Mouse (Mus musculus) embryonic facial prominence, embryonic 14.5 days (tissue): ENCODE measurements around the gene Krtap8-1. TPM values are rescaled to one million over a fixed set of nuclear protein-coding genes. Genes with fewer than 3 reads are reported as not detected.

Experiments
- ATAC-seq: fragments of 200-750 bp; cut with Nextera tagmentation; 2 replicates; pipeline ENCODE4 v1.8.0; 2017; ENCODE audit warnings: low read depth, moderate number of reproducible peaks, moderate TSS enrichment
- DNase-seq: peaks from one replicate; pipeline ENCODE4 v3.0.0-alpha.2; 2015; ENCODE audit warnings: low spot score
- H3K27ac ChIP-seq: fragments of 300-500 bp; sonication (generic); replicated peaks from 2 replicates; pipeline ENCODE4 v1.5.1; 2014; ENCODE audit warnings: low read depth, mild to moderate bottlenecking, low read length, moderate library complexity
- H3K27me3 ChIP-seq: fragments of 300-500 bp; sonication (generic); replicated peaks from 2 replicates; pipeline ENCODE4 v1.6.1; 2014; ENCODE audit warnings: low read length; ENCODE audit not compliant: control insufficient read depth, insufficient read depth
- H3K36me3 ChIP-seq: fragments of 300-500 bp; sonication (generic); 2 replicates; pipeline ENCODE4 v1.6.1; 2014; ENCODE audit warnings: low read length, mixed read lengths; ENCODE audit not compliant: control insufficient read depth, insufficient read depth
- H3K4me1 ChIP-seq: fragments of 300-500 bp; sonication (generic); 2 replicates; pipeline ENCODE4 v1.6.1; 2014; ENCODE audit warnings: antibody characterized with exemption, low read length; ENCODE audit not compliant: control insufficient read depth, insufficient read depth
- H3K4me2 ChIP-seq: fragments of 300-500 bp; sonication (generic); 2 replicates; pipeline ENCODE4 v1.6.1; 2014; ENCODE audit warnings: low read depth, mild to moderate bottlenecking, low read length, moderate library complexity, mixed read lengths
- H3K4me3 ChIP-seq: fragments of 300-500 bp; sonication (generic); 2 replicates; pipeline ENCODE4 v1.5.1; 2014; ENCODE audit warnings: low read depth, mild to moderate bottlenecking, low read length
- H3K9ac ChIP-seq: fragments of 300-500 bp; sonication (generic); 2 replicates; pipeline ENCODE4 v1.6.1; 2014; ENCODE audit warnings: low read depth, mild to moderate bottlenecking, low read length, moderate library complexity, mixed read lengths
- H3K9me3 ChIP-seq: fragments of 300-500 bp; sonication (generic); 2 replicates; pipeline ENCODE4 v1.6.1; 2016; ENCODE audit warnings: low read length; ENCODE audit not compliant: control insufficient read depth
- WGBS: fragments of 180-500 bp; shearing (Covaris S2); extraction: QIAGEN DNeasy Blood & Tissue Kit; methylation state at CpG from one replicate; pipeline ENCODE4 v1.1.7; 2014; 5-methylcytosine and 5-hydroxymethylcytosine counted together
- polyA plus RNA-seq: library from polyadenylated mRNA; unstranded; fragments of >200 nt; fragmentation: Nextera tagmentation; extraction: Ambion mirVana; gene quantifications from 2 replicates; pipeline ENCODE4 v1.2.1, GENCODE M21; 2014

The Krtap8-1 gene
- 0.86 TPM in 1 of 2 replicates, not detected in the other for polyA plus RNA-seq

DNA sequence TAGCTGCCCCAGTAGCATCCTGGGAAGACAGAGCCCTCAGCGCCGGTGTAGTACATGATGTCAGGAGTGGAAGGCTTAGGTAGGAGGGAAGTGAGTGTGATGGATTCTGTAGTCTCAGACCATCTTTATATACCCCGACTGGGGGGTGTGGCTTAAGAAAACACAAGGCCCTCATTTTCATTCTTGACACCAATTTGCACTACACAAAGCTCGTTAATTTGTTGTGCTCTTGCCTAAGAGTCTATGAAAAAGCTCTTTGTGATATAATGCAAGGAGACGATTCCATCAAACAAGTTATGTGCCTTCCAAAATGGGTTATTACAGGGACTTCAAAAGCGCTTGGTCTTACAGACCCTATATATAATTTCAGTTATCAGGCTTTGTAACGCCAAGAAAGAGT, at the start of gene Krtap8-1:
Gene Krtap8-1 (minus strand): TSS at position 101 of the 400 bp plus-strand sequence.
- DNase-seq (no peak), ATAC-seq (no peak)
- Histone ChIP-seq H3K4me1 (no peaks in the 10 kb centered on the region), H3K27ac (no peak within 1 kb of the TSS), H3K4me2 (no peak within 1 kb of the TSS), H3K9me3 (no peaks in the 10 kb centered on the region), H3K27me3 (no peaks in the 10 kb centered on the region), H3K36me3 (no peaks in the 10 kb centered on the region), H3K4me3 (no peak within 1 kb of the TSS), H3K9ac (no peak within 1 kb of the TSS)
- 84% methylated on average over 7 of the region's 7 CpGs for WGBS

GRCm38 (mm10) chr16:89537349-89537748, 49.6 kb upstream of the Krtap8-1 start:
- Histone ChIP-seq H3K27ac (no peak overlapping the region), H3K4me2 (no peak overlapping the region), H3K9ac (no peak overlapping the region), H3K4me3 (no peak overlapping the region), H3K36me3 (no peaks in the 10 kb centered on the region), H3K9me3 (no peaks in the 10 kb centered on the region), H3K27me3 (no peaks in the 10 kb centered on the region), H3K4me1 (no peaks in the 10 kb centered on the region)
- ATAC-seq (no peak), DNase-seq (no peak)
- WGBS, result 84% methylated on average over 6 of the region's 6 CpGs

DNA sequence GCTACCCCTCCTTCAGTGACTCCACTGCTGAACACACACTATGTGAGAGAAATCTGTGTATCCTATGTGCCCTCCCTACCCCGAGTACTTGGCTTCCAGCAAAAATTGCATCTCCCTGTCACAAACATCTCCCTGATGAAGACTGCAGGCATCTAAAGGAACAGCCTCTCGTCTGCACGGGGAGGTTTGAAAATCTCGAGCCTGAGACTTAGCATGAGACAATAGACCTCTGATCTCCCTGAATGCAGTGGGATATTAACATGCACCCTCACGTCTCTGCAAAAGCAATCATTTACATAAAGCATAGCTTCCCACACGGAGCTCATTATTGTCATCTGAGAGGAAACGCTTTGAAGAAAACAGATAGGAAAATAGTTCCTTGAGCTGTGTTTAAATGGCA, 42.8 kb upstream of the Krtap8-1 start:
- DNase-seq, result no peak
- H3K9me3 ChIP-seq, result no peaks in the 10 kb centered on the region

GRCm38 (mm10) chr16:89529846-89530245, 42.1 kb upstream of the Krtap8-1 start:
- Histone ChIP-seq H3K36me3 (no peaks in the 10 kb centered on the region), H3K27ac (no peak overlapping the region), H3K9me3 (no peaks in the 10 kb centered on the region), H3K9ac (no peak overlapping the region), H3K4me1 (no peaks in the 10 kb centered on the region), H3K27me3 (no peaks in the 10 kb centered on the region), H3K4me2 (no peak overlapping the region), H3K4me3 (no peak overlapping the region)
- WGBS, result 68% methylated on average over 7 of the region's 7 CpGs
- DNase-seq (no peak), ATAC-seq (no peak)

More for the DNA sequence above, 42.8 kb upstream of the Krtap8-1 start:
- no peak overlapping the region for H3K9ac ChIP-seq
- no peaks in the 10 kb centered on the region for H3K27me3 ChIP-seq
- no peaks in the 10 kb centered on the region for H3K4me1 ChIP-seq
- WGBS, result 33% methylated on average over 7 of the region's 7 CpGs
- ATAC-seq, result no peak
- no peak overlapping the region for H3K4me2 ChIP-seq
- H3K27ac ChIP-seq, result no peak overlapping the region
- no peak overlapping the region for H3K4me3 ChIP-seq
- no peaks in the 10 kb centered on the region for H3K36me3 ChIP-seq

GRCm38 (mm10) chr16:89528380-89528779, 40.6 kb upstream of the Krtap8-1 start:
- Histone ChIP-seq H3K36me3 (no peaks in the 10 kb centered on the region), H3K4me1 (no peaks in the 10 kb centered on the region), H3K9ac (no peak overlapping the region), H3K4me3 (no peak overlapping the region), H3K4me2 (no peak overlapping the region), H3K27ac (no peak overlapping the region), H3K27me3 (no peaks in the 10 kb centered on the region), H3K9me3 (no peaks in the 10 kb centered on the region)
- ATAC-seq, result no peak
- 91% methylated on average over 3 of the region's 3 CpGs for WGBS
- DNase-seq, result no peak

DNA sequence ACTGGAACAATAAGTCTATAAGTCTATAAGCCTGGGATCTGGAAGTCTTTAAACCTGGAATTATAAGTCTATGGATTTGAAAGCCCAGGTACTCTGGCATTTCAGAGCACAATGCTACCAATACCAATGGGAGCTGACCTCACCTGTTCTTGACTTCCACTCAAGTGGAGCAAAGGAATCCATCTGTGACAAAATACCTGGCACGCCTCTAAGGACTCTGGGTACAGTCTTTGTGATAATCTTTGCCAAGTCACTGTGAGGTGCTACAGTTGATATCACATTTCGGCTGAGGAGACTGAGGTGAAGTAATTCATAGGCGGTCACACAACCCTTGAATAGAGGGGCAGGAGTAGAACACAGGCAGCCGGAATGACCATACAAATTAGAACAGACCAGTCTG, 33.2 kb upstream of the Krtap8-1 start:
- H3K36me3 ChIP-seq, result no peaks in the 10 kb centered on the region
- WGBS, result 97% methylated on average over 4 of the region's 4 CpGs

GRCm38 (mm10) chr16:89520555-89520954, 32.8 kb upstream of the Krtap8-1 start:
- H3K27me3 ChIP-seq, result no peaks in the 10 kb centered on the region
- no peak overlapping the region for H3K9ac ChIP-seq
- no peaks in the 10 kb centered on the region for H3K9me3 ChIP-seq
- no peak overlapping the region for H3K27ac ChIP-seq
- H3K4me3 ChIP-seq, result no peak overlapping the region
- no peaks in the 10 kb centered on the region for H3K4me1 ChIP-seq
- no peak overlapping the region for H3K4me2 ChIP-seq
- ATAC-seq (no peak), DNase-seq (peak; percentile 64)
- 98% methylated on average over 2 of the region's 2 CpGs for WGBS
- H3K36me3 ChIP-seq, result no peaks in the 10 kb centered on the region

More for the DNA sequence above, 33.2 kb upstream of the Krtap8-1 start:
- Histone ChIP-seq H3K4me3 (no peak overlapping the region), H3K4me2 (no peak overlapping the region), H3K9me3 (no peaks in the 10 kb centered on the region), H3K27me3 (no peaks in the 10 kb centered on the region), H3K27ac (no peak overlapping the region; the same call in 1 of the 2 replicates), H3K9ac (no peak overlapping the region), H3K4me1 (no peaks in the 10 kb centered on the region)
- DNase-seq (no peak), ATAC-seq (peak; percentile 22; the same call in 1 of the 2 replicates)

GRCm38 (mm10) chr16:89520091-89520490, 32.3 kb upstream of the Krtap8-1 start:
- WGBS, result 89% methylated on average over 6 of the region's 6 CpGs
- H3K4me3 ChIP-seq, result no peak overlapping the region
- ATAC-seq, result no peak

GRCm38 (mm10) chr16:89517635-89518034, 29.9 kb upstream of the Krtap8-1 start:
- Histone ChIP-seq H3K9ac (no peak overlapping the region), H3K4me3 (no peak overlapping the region), H3K36me3 (no peaks in the 10 kb centered on the region), H3K4me1 (no peaks in the 10 kb centered on the region), H3K4me2 (no peak overlapping the region), H3K9me3 (no peaks in the 10 kb centered on the region), H3K27me3 (no peaks in the 10 kb centered on the region), H3K27ac (no peak overlapping the region)
- WGBS, result 58% methylated on average over 9 of the region's 9 CpGs
- ATAC-seq, result no peak
- no peak for DNase-seq

More at GRCm38 (mm10) chr16:89520091-89520490, 32.3 kb upstream of the Krtap8-1 start:
- Histone ChIP-seq H3K9ac (no peak overlapping the region), H3K4me1 (no peaks in the 10 kb centered on the region), H3K27ac (no peak overlapping the region), H3K27me3 (no peaks in the 10 kb centered on the region), H3K36me3 (no peaks in the 10 kb centered on the region), H3K4me2 (no peak overlapping the region), H3K9me3 (no peaks in the 10 kb centered on the region)
- DNase-seq, result no peak
